Mouse (Mus musculus) brain, embryonic 14.5 days (tissue): ENCODE results near the gene Cux2.

ENCODE experiments used
- CTCF ChIP-seq: fragments of 200-500 bp; IDR thresholded peaks from 2 replicates; pipeline ENCODE4 v1.5.1; 2012; ENCODE audit warnings: inconsistent platforms, mild to moderate bottlenecking, moderate library complexity, borderline replicate concordance; ENCODE audit not compliant: insufficient read depth, insufficient read length; ENCODE audit errors: extremely low read depth
- POLR2A ChIP-seq: fragments of 200-500 bp; IDR thresholded peaks from 2 replicates; pipeline ENCODE4 v1.6.1; 2012; ENCODE audit warnings: mild to moderate bottlenecking, inconsistent platforms, borderline replicate concordance; ENCODE audit not compliant: poor library complexity, insufficient read depth, insufficient read length, severe bottlenecking; ENCODE audit errors: extremely low read depth

GRCm38 (mm10) chr5:121813744-121814143, 236.2 kb downstream of the Cux2 start:
- TF ChIP-seq POLR2A, result no peak
- no peak for TF ChIP-seq CTCF
